Mouse (Mus musculus) regulatory T cell (primary cell): ENCODE measurements at regions not wholly inside any gene's neighbourhood (a gene's known extent, or its start where the extent isn't known, plus 50 kb on each side); places are given as distances from the start of the nearest gene placed in this dataset.

ENCODE experiments used
- in situ Hi-C: fragments of 300-600 bp; cut with MboI, MseI; formaldehyde crosslinking; loops from one replicate; pipeline ENCODE4 v1.15.1; 2025; ENCODE audit warnings: high pct_unique_total_duplicates

DNA sequence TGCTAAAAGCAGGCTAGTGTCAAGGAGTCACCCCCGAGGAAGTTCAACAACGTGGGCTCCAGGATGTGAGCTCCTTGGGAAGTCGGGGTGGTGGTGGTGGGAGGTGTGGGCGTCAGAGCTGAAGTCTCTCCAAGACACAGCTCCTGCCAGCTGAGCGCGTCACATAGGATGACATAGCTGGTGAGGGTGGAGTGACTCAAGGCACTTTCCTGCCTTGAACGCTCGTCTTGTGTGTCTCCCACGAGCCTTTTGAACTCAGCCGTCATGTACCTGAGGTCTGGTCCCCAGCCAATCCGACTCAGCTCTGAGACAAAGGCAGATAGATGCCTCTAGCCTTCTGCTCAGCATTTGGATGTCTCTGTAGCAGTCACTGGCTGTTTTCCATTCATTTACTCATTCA lies 65.4 kb upstream of the 1600014C23Rik start:
- in situ Hi-C loops = loop anchor here (10.0 kb wide), 1 partner anchor 64 kb away; the partner anchor contains the start of gene 1600014C23Rik

GRCm38 (mm10) chr17:45798456-45798855 lies 64.8 kb upstream of the 1600014C23Rik start:
- in situ Hi-C loops = loop anchor here (10.0 kb wide), 1 partner anchor 64 kb away; the partner anchor contains the start of gene 1600014C23Rik

DNA sequence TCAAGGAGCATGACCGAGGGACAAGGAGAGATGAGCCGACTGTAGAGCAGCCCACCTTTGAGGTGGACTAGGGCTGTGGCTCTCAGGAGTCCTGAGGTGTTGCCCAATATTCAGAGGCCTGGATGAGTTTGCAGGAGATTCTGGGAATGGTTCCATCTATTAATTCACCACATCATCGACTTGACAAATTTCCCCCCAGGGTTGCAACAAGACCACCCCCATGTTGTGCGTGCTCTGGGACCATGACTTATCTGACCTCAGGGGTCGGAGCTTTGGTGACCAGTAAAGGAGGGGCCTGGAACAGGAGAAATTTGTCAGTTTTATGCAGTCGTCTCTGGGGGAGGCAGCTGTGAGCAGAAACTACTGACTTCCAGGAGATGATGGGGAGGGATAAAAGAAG lies 63.5 kb upstream of the 1600014C23Rik start:
- in situ Hi-C loops = loop anchor here (10.0 kb wide), 1 partner anchor 62 kb away; the partner anchor contains the start of gene 1600014C23Rik

GRCm38 (mm10) chr17:45794926-45795325 lies 61.3 kb upstream of the 1600014C23Rik start:
- in situ Hi-C loops = loop anchor here (10.0 kb wide), 1 partner anchor 60 kb away; the partner anchor contains the start of gene 1600014C23Rik

- in situ Hi-C loops = loop anchor here (10.0 kb wide), 1 partner anchor 56 kb away; the partner anchor contains the start of gene 1600014C23Rik
Observed at GRCm38 (mm10) chr17:45790959-45791520, 57.4 kb upstream of the 1600014C23Rik start.

- in situ Hi-C loops = loop anchor here (10.0 kb wide), 1 partner anchor 55 kb away; the partner anchor contains the start of gene 1600014C23Rik
Observed at GRCm38 (mm10) chr17:45789777-45790176, 56.1 kb upstream of the 1600014C23Rik start.

GRCm38 (mm10) chr17:45784905-45785304 lies 51.3 kb upstream of the 1600014C23Rik start:
- in situ Hi-C loops = no loop called here

- in situ Hi-C loops = no loop called here
Observed at GRCm38 (mm10) chr17:45784496-45784895, 50.9 kb upstream of the 1600014C23Rik start.
